Mouse (Mus musculus) ovary, adult 18-20 months (tissue): ENCODE data around the gene Rhbg.

ENCODE experiments used
- DNase-seq: peaks from one replicate; pipeline ENCODE4 v3.0.0; 2022; ENCODE audit warnings: low spot score, mixed read lengths

Rhbg gene

GRCm38 (mm10) chr3:88256382-88256781 is 1.9 kb upstream of the Rhbg start:
- no peak for DNase-seq

GRCm38 (mm10) chr3:88255950-88256349 is 1.4 kb upstream of the Rhbg start:
- DNase-seq, result no peak

- no peak for DNase-seq
Observed at GRCm38 (mm10) chr3:88252739-88253138, 1.8 kb downstream of the Rhbg start.

GRCm38 (mm10) chr3:88248406-88248805 is 6.1 kb downstream of the Rhbg start:
- DNase-seq, result peak; percentile 46

GRCm38 (mm10) chr3:88247666-88248065 is 6.8 kb downstream of the Rhbg start:
- no peak for DNase-seq

GRCm38 (mm10) chr3:88245811-88246210 is 8.7 kb downstream of the Rhbg start:
- DNase-seq, result peak; percentile 32

DNA sequence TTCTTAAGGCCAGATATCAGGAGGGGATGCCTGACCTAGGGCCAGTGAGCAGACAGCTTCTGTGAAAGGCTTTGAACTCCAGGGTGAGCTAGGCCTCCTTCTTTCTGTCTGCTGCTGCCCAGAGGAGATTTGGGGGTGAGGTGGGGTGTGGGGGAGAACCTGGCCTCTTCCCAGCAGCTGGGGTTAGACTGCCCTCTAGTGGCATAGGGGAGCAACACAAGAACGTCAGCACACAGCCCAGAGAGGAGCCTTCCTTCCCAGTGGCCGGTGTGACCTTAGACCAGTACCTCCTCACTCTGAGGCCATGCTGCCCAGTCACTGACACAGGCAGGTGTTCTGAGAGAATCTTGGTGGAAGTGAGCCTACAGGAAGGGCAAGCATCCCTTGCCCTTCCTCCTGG is 10.4 kb downstream of the Rhbg start:
- no peak for DNase-seq

DNA sequence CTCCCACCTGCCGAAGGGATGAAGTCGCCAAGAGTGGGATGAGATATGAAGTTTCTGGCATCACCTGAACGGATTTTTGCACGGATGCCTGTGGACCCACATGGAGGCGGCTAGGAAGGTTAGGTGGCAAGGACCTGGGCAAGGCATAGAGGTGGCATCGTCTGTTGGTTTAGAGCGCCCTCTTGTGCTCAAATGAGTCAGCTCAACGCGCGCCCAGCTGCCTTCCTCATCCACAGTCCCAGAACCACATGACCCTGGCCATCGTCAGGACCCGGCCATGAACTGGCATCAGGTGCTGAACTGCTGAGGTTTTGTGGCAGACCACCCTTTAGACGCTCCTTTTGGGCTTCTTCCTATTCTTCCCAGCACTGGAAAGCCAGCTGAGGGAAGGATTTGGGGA is 12.0 kb downstream of the Rhbg start:
- no peak for DNase-seq

DNA sequence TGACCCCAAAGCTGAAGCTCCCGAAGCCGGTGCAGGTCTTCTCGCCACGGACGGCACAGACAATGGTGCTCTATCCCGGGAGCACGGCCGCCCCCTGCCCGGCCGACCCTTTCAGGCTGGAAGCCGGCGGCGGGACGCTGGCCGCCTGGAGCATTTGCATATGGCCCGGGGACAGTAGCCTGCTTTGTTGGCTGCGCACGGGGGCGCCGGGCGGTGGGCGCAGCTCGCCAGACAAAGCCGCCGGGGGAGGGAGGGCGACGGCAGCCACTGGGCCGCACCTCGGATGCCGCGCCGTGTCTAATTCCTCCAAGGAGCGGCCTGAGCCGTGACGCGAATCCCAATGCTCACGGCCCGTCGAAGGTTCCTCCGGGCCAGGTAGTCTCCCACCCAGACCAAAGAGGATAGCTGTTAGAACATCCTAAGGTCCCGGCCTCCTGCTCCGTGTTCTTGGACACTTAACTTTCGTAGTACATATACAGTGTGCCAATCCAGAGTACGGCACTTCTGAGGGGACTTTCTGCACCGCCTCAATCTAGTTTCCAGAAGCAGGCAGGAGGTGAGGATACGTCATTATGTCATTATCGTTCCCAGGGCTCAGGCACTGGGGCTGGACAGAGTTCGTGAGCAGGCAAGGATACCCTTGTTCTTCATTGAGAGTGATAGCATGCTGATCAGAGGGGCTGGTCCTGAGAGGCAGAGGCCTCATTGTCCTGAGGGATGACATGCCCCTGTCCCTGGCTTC is 13.3 kb downstream of the Rhbg start:
- DNase-seq, result no peak

GRCm38 (mm10) chr3:88239446-88239845 is 15.1 kb downstream of the Rhbg start:
- no peak for DNase-seq

DNA sequence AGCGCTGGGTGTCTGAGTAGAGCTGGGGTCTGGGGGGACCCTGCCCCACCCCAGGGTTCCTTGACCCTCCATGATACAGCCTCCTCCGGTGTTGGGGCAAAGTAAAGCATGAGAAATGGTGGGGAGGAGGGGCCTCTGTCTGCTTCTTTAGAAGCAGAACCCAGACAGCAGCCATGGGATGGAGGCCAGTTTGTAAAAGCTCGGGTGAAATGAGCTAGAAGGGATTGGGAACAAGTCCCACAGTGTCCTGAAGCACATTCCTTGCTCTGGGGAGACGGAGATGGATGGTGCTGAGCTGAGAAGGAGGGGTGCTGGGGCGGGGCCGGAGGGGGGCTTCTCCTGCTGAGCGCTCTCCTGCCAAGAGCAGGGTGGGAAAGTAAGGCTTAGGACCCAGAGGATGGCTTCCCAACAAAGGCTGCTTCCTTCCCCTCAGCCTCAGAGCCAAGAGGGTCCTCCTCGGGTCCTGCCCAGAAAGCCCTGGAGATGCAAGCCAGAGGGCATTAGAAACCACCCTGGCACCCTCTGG is 15.6 kb downstream of the Rhbg start:
- no peak for DNase-seq

- no peak for DNase-seq
Observed at GRCm38 (mm10) chr3:88237556-88238194, 16.8 kb downstream of the Rhbg start.

DNA sequence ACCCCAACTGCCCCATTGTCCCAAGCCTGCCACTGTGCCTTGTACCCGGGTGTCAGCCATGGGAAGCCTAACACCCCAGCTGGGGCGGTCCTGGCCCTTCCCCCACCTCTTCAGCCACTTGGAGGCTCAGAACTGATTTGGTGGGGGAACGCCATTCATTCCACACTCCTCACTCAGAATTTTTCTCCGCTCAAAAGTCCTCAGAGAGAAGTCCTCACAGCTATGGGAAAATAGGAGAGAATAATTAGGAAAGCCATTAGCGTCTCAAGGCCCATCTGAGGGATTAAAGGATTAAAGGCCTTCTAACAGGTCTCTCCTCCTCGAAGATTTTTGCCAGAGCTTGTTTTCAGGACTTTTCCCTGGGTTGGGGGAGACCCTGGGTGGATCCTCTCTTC is 17.4 kb downstream of the Rhbg start:
- no peak for DNase-seq

GRCm38 (mm10) chr3:88235616-88236015 is 18.9 kb downstream of the Rhbg start:
- no peak for DNase-seq

DNA sequence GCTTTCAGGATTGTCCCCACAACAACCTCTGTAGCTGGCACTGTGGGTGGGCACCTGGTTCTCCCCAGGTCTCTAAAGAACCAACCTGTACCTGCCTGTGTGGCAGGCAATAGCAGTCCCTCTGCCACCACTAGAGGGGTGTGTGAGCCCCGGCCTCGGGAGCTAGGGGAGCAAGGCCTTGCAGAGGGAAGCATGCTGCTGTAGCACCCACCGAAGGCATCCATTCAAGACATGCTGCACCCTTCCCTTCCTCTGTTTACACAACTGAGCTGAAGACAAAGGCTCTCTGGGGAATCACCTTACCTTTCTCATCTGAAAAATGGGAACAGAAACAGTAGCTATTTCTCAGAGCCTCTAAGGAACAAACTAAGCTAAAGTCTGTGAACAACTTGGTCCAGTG is 19.3 kb downstream of the Rhbg start:
- DNase-seq, result no peak

DNA sequence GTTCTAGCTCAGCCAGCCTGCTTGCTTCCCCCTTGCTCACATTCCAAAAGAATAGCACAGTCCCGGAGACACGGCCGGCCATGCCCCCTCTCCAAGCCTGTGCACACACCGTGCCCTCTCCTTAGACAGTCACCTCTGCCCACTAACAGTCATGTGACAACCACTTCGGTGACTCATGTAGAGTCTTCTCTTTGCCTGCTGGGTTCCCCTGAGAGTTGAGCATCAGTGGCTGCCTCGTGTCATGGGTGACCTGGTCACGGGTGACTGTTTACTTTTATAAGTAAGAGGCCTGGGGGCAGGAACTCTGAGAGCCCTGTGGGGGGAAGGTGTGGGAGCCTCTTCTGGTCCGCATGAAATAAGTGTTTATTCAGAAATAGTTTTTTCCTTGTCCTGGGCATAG is 20.5 kb downstream of the Rhbg start:
- no peak for DNase-seq

DNA sequence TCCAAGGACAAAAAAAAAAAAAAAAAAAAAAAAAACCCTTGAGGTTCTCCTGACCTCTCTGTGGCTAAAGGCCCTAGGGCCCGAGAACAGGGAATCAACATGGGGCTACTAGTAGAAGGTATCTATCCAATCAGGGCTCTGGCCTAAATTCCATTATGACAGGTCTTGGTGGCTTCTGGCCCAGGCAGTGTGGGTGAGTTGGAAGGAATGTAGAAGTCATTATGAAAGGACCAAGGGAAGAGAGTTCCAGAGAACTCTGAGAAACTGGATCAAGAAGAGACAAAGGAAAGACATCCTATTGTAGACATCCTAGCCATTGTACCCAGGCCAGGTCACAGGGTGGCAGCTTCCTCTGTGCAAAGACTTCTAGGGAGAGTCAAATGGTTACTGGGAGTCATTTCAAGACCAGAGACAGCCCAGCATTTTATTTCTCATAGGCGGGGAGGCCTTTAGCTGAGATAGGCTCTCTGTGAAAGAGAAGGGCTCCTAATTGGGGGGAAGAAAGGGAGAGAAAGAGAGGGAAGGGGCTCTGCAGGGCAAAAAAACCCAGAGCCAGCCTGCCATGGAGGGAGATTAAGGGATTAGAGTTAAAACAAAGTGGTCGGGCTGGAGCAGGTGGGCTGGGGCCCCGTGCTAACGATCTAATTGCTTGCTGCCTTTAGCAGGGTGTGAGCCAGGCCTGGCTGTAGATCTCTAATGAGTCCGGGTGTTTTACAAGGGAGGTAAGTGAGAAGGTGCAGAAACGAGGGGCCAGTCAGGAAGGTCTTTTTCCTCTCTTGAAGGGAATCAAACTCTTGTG is 21.5 kb downstream of the Rhbg start:
- DNase-seq, result no peak

- peak; percentile 13 for DNase-seq
Observed at GRCm38 (mm10) chr3:88232301-88232702, 22.2 kb downstream of the Rhbg start.

DNA sequence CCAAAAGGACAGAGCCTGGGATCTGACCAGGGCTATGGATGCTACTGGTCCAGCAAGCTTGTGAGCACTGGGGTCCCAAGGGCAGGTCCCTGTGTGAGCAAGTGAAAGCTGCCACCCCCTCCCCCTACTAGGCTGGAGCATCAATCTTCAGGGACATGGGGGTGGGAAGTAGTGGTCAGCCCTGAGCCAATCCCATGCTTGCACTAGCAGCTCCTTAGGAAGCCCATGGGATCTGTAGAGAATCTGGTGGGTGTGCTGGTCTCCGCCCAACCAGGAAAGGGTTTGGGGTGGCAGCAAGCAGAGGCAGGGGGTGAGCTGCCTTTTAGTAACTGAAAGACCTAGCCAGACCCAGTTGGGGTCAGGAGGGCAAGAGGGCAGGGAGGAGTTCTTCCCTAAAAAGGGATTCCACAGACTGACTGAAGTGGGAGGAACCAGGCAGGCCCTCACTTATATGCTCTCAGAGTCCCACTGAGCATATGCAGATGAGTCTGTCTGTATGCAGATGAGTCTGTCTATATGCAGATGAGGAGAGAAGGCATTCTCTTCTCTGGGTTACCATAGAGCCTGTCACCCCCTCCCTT is 23.4 kb downstream of the Rhbg start:
- no peak for DNase-seq

DNA sequence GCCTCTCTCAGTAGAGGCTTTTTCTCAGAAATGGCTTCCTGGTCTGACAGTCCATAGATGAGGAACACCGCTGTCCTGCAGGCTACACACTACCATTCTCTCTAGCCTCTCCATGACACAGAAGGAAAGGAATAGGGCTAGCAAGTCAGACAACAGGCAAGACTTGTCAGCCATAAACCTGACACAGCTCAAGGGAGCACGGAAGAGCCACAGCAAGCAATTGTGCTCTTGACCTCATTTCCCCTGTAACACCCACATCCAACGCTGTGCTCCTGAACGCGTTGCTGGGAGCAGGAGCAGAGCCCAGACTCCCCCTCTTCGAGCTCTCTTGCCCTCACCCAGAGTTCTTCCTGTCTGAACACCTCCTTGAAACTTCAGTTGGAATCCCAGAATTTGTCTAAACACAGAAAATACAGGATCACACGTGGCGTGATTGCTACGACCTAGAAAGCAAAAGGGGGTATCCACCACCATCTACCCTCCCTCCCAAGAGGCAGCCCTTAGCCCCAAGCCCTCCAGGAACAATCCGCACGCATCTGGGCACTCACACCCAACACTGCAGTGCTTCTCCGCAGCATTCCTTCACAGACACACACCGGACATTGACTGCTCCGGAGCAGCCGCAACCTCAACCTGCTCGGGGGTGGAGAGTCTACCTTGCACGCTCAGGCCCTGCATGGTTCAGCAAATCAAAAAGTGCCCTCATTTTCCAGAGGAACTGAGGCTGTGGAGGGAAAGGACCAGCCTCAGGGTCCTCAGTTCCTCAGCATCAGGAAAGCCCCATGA is 24.1 kb downstream of the Rhbg start:
- no peak for DNase-seq

DNA sequence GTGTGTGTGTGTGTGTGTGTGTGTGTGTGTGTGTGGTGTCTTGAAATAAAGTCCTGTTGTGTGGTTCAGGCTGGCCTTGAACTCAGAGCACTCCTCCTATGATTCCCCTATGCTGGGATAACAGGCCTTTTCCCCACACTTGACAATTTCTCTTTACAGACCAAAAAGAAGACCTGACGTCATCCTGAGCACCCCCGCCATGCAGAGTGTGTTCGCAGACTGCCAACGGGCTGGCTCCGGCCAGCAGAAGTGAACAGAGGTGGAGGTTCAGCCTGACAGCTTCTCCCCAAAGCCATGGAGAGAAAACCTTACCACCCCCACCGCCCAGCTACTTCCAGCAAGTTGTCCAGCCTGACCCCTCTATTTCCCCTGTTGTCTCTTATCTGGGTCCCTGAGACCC is 25.0 kb downstream of the Rhbg start:
- DNase-seq, result no peak

DNA sequence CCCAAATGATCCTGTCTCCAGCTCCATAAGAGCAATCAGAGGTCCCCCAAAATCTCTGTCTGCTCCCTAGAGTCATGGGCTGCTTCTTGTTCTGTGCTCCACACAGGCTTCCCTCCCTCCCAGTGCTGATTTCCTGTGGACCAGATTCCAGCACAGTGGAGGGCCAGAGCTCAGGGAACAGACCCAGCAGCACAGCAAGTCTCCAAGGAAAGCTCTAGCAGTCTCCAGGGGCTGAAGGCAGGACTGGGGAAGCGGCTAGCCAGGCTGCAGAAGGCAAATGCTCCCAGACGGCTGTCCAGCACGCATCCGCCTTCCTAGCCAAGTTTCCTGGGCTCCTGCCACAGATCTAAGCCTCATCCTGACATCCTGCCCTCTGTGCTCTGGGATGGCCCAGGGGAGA is 25.6 kb downstream of the Rhbg start:
- no peak for DNase-seq
